Mouse (Mus musculus): ENCODE measurements at regions not wholly inside any gene's neighbourhood (a gene's known extent, or its start where the extent isn't known, plus 50 kb on each side); places are given as distances from the start of the nearest gene placed in this dataset.

DNA sequence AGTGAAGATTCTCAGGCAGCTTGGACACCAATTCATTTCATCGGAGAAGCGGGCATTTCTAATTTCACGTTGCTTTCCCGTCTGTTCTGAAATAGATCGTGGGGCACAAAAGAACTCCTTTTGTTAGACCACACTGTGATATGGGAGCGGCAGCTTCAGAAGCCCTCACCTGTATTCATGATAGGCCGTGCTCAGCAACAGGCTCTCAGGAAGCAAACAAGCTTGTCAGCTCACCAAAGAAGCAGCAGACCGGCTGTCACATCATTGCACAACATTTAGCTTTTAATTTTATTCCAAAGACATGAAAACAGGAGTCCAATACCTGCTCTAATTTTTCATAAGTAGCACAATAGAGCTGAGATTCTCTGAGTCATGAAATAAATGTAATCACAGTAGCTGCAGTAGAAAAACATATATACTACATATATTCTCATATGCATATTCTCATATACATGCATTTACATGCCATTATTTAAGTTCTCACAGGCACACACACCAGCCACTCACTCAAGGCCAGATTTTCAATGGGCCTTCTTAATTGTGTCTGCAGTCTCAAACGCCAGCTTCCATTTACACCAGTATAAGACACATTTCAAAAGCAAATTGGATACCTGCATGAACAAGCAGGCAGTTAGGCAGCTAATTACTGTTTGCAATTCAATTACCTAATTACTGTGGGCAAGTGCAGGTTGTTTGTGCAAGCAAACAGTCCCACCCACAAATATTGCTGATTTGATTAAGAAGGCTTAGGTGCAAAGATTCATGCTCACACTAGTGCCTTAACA lies 698.9 kb downstream of the Diaph3 start:
- no peak for DNase-seq

DNA sequence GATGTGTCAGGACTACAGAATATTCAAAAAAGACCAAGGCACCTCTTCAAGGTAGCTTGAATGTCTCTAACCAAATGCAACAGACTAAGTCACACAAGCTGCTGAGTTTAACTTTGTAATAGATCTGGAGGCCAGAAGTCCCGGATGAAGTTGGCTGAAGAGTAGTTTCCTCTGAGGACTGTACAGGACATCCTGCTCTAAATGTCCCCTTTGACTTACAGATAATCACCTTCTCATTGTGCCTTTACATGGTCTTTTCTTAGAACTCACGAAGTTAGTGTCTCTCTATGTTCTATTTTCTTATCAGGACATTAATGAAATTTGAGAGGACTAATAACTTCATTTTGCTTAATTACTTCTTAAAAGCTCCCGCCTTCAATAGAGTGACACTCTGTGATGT lies 703.7 kb downstream of the Diaph3 start:
- no peak for DNase-seq

DNA sequence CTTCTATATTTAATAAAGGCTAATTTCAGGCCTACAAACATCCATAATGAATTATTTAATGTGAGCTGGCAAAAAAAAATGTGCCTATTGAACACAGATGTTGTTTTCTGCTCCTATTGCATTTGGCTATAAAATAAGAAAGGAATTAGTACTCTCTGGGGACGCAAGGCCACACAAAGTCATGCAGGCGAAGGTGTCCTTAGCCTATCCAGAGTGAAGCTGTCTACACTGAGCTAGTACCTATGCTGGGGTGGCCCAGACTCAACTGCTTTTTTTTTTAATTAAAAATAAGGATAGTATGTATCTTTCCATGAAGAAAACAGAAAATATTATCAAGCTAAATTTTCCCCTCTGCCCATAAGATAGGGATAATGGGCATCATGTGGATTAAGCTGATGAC lies 705.7 kb downstream of the Diaph3 start:
- DNase-seq = no peak

DNA sequence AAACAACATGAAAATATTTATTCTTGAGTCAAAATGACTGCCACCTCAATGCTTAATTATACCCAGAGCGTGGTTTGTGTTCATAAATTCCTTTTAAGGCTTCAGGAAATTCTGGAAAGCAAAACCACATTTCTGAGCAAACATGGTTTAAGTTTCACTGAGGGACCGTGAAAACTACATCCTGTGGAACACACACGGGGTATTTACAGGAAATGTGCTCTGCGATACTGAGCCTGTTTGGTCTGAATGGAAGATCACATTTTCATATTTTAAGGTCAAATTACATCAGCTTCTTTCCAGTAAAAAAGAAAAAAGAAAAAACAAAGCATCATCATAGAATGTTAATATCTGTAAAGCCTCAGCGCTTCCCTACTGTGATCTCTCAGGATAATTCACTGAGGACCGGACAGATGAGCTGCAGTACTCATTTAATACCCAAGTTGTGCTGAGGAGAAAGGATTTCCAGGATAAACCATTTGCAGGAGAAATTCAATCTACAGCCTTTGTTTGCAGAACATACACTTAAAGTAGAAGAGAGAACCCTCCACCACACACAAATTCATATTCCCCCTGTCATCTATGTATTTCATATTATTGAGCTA lies 709.7 kb downstream of the Diaph3 start:
- DNase-seq = no peak

DNA sequence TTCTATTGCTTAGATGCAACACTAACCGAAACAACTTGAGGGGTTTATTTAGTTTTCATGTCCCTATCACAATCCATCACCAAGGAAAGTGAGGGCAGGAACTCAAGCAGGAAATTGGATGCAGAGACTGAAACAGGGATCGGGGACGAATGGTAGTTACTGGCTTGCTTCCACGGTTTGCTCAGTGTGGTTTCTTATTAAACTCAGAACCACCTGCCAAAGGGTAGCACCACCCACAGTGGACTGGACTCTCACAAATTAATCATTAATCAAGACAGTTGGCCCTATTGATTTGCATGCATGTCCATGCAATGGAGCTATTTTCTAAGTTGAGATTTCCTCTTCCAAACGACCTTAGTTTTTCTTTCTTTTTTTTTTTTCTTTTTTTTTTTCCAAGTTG lies 719.2 kb downstream of the Diaph3 start:
- no peak for DNase-seq

DNA sequence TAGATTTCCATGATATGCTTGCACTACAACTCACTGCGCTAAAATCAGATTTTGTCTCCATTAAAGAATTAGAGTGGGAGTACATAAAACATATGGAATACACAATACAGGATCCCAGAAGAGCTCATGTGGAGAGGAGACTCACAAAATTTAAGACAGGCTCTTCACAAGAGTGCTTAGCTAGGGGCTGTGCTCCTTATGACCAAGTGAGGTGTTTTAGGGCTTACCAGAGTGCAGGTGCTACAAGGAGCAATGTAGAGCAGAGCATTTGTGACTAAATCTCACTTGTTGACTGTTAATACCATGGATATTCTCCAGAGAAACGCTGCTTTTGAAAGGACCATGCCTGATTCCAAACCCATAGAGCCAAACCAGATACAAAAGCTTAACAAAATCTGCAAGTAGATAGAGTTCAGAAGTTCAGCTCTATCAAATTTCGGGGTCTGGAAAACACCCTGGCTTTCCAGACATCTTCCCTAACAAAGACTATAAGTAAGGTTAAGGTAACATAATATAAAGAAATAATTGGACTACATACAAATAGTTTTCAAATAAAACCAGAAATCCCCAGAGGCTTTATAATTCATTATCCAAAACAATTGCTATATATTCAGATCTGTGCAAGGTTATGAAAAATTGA lies 721.0 kb downstream of the Diaph3 start:
- no peak for DNase-seq

DNA sequence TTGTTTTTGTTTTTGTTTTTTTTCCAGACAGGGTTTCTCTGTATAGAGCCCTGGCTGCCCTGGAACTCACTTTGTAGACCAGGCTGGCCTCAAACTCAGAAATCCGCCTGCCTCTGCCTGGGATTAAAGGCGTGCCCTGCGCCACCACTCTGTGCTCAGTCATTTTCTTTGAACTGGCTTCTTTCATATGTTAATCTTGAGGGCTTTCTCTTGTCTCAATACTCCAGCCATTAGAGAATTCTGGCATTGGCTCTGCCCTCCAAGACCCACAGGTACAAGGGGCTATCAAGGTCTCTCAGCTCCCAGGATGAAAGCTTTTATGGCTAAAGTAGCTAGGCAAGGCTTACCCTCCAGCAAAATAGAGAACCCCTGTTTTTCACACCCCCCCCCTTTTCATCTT lies 744.2 kb downstream of the Diaph3 start:
- no peak for DNase-seq

DNA sequence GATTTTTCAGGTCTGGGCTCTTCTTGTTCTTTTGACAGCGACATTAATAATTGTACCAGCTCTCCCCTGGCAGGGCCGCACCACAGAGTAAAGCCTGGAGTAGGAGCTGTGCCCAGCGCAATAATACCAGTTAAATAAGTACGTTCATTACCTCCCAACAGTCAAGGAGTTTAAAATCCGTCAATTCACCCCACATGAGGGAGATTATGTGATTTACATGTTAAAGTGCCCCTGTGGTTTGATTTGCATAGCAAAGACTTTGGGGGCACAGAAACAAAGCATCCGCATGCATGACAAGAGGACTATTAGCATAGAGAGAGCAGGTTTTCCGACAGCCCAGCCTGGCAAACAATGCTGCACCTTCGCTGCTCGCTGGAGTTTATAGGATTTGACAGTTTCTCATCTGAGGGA lies 745.1 kb downstream of the Diaph3 start:
- DNase-seq = no peak

DNA sequence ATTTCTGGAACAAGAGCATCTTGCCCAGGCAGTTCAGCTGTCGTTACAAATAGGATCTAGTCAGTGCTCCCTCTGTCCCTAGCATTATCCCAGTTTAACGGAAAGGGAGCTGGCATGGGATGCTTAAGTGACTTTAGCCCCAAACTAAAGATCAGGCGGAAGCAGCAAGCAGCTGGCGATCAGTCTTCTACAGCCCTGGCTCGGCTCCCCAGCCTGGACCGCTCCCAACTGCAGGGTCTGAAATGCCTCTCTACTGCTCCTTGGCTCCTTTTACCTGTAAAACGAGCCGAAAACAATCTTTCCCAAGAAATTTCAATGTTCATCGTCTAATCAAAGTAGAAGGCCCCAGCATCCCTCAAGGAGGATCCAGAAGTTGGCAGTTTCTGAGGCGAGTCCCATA lies 745.5 kb downstream of the Diaph3 start:
- DNase-seq = no peak

DNA sequence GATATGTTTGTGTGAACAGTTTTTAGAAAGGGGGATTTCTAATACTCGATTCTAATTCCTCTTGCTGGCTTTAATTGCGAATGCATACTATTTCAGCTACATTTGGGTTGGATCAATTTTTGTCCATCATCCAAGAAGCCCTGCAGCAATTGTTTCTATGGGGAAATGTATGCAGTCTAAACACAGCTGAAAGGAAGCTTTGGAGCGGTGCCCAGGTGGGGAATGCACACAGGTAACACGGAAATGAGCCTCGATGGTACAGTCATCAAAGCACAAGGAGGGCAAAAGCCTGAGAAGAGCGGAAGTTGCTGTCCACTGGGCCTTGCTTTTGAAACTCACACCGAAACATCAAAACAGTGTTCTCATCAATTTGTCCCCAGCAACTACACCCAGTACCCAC lies 746.0 kb downstream of the Diaph3 start:
- DNase-seq = no peak

DNA sequence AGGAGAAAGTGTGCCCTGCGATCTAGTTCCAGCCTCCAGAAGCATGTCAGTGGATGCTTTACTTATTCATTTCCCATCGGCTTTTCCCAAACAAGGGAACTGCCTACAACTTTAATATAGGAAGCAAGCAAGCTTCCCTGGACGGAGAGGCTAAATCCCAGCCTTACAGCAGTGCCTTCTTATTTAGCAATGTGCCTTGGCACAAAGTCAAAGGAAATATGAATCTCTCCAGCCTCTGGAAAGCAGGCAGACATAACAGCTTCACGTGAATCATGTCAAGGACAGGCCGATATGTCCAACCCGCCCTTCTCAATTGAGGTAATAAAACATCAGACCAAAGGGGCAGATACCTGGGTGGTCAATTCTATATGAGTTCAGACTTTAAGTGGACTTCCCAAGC lies 755.9 kb downstream of the Diaph3 start:
- no peak for DNase-seq

DNA sequence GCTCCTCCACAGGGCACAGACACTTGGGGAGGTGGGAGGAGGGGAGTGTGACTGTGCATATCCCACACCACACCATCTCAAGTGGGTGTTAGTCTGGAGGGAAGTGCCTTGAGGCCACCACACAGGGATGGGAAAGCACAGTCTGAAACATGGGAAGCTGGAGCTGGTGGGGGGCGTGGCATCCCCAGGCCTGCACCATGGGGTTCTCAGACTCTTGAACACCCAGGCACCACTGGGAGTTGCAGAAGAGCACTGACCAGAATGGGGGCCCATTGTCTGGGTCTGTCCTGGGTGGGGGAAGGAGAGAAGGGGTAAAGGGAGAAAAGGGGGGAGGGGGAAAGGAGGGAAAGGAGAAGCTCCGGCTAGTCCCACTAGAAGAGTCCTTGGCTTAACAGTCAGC lies 776.0 kb downstream of the Diaph3 start:
- no peak for DNase-seq

DNA sequence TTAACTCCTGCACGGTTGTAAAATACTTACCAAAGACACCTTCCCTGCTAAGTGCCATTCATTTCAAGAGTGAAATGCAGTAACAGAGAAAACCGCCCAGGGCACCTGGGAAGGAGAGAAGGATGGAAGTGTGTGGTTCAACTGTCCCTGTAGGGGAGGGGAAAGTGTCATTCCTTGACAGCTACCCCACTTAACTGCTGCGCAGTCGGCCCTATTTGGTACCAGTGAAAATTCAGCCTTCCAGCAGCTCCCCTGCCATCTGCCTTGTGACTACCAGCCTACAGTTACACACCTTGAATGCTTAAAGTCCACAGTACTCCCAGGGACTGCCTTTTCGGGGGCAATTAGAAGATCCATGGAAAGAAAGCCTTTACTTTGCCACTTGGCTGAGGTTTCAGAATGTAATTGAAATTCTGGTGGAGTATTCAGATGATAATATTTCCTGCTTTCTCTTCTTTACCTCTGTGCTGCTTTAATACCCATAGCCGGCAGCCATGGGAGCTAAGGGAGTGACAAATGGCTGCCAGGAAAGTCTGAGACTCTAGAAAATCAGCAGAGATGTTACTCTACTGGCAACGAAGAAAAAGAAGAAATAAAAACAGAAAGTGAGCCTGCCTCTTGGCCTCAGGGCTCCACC lies 780.5 kb downstream of the Diaph3 start:
- DNase-seq = no peak

DNA sequence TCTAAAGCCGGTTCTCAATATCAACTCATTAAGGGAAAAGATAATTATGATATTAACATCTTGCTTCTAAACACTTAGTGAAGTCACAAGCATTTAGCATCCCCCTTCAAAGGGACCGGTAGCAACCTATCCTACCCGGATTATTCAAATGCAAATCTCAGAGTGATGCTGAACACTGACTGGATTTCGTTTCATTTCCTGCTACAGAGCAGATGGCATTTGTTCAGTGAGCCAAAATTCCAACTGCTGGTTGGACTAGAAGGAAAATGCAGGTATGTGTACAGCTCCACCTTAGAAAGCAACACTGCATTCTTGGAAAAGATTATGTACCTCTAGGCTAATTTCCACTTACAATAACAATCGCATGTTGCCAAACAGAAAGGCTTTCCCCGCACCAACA lies 782.5 kb downstream of the Diaph3 start:
- DNase-seq = no peak

DNA sequence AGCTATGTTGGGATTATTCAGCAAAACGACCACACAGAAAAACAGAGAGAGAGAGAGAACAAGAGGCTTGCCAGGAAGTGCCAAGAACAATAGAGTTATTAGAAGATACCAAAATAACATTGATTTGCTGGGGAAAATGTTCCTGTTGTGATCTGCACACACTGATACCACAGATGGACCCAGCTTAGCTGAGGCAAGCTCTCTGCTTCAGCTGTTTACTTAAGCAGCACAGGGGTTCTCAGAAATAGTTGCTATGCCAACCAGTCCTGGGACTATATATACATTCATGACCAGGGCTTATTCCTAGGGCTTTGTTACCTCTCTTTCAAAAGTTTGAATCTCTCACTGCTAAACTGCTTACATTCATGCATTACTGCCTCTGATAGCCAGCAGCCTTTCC lies 790.5 kb downstream of the Diaph3 start:
- DNase-seq = no peak

DNA sequence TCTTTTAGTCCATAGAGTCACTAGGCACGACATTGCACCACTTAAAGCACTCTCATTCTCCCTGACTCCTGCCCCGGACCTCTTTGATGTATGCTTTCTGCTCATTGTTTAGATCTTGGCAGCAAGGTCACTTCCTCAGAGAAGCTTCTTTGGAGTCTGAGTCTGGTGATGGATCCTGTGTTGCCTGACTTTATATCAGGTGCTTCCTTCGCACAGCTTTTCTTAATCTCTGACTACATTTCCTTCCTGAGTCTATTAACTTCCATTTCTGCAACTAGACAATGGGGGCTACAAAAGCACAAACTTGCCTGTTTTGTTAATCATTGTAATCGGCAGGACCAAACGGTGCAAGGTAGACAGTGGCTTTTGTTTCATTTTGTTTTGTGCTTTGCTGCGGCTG lies 802.0 kb downstream of the Diaph3 start:
- DNase-seq = no peak

DNA sequence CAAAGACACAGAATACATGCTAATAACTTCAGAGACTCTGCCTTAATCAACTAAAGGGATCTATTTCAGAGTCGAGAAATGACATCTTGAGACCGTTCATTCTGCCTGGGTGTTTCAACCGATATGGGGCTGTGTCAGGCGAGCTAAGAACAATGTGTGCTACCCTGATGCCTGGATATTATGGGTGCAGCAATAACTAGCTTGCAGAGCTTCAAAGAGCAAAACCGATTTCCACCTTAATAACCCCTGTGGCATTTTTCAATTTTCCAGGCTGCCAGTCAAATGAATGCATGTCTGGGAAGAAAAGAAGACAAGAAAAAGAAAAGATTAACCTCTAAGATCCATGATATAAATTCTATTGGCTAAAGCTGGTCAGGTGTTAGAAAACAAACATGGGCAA lies 804.0 kb downstream of the Diaph3 start:
- DNase-seq = no peak

DNA sequence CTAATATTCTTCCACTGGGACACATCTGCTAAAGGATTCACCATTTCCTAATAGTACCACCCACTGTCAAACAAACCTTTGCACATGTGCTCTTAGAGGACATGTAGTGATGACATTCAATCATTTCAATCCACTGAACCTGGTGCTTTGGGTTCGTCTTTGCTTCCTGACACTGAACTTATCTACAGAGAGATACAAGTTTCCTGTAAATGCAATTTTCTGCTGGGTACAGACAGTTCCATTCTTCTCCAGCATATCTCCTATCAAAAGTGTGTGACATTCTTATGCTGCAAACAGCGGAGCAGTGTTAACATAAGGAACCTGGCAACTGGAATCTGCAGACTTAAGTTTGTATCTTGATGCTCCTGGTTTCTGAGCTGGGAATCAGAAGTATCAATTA lies 805.8 kb downstream of the Diaph3 start:
- no peak for DNase-seq

DNA sequence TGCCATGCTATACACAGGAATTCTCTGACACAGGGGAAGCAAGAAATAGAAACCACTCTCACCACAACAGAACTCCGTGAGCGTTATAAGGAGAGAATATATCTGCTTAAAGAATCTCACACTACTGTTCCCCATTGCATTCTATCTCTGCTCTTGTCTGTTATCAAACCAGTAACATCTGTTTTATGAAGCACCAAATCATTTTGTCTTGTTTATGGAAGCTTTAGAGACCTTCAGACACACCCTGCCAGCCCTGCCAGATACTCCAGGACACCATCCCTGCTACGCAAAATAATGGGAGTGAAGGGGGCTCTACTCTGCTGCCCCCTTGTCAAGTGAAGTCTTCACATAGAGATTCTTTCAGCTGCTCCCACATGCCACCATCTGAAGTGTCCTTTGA lies 811.9 kb downstream of the Diaph3 start:
- DNase-seq = no peak

DNA sequence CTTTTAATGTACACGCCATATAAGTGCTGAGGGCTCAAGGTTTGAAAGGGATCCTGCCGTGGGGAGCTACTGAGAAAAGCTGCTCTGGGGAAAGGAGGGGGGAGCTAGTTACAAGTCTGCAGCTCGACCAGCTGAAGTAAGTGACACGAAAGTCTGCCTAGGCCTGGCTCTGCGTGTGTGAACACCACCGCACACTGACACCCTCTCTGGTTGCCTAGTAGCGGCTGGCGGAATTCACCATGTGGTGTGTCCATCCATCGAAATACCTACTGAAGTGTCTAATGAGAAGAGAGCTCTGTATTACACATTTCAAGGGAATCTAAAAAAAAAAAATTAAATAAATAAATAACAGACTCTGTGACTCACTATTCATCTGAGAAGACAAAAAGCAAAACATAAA lies 813.4 kb downstream of the Diaph3 start:
- no peak for DNase-seq

DNA sequence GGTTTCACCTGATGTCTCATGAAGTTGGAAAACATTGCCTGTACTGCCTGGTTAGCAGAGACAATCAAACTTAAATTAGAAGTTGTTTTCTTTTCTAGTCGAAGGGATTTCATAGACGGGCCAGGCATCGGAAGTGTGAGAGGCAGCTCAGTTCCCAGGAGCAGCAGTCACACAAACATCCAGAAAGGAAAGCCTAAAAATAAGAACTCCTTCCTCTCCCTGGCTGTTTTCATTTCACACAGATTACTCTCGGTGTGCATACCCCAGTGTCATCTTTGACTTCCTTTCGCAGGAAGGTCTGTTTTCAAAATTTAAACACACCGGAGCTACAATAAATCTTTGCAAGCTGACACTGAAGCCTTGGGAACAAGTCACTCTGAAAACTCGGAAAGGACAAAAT lies 818.7 kb downstream of the Diaph3 start:
- DNase-seq = no peak

DNA sequence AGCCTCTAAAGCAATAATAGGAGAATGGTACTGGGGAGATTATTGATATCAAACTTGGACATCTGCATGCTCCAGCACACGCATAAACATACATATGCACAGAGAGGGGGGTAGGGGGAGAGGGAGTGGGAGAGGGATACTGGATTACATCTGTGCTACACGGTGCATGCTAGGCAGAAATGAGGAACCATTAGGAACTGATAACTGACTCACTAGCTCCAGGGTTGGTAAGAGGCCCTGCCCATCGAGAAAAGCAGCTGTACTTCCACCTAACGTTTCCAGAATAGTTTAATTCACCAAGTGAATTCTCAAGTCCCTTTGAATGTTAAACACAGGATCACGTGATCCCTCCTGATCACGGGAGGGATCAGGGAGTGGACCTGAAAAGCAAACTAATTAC lies 825.1 kb downstream of the Diaph3 start:
- DNase-seq = no peak

DNA sequence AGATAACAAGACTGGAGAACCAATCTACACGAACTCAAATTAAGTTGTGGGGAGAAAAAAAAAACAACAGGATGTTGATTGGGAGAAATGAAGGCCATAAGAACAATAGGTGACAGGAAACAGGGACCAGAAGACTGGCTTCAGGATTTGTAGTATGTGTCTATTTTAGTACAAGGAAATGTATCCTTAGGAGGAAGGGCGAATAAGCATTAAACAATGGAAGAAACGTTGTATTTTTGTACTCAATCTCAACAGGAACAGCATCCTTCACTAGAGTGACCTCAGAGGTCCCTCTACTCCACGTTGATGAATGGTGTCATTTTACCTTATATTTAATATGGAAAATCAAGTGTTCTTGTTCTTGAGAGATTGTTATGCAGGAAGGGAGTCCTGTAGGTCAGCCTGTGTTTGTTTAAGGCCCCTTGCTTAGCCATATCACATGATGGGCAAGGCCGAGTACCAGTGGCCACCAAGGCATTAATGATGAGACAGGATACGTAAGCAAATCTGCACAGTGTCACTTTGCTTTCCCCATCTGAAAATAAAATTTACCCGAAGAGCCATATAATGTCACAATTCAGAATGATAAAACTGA lies 832.0 kb downstream of the Diaph3 start:
- DNase-seq = no peak

DNA sequence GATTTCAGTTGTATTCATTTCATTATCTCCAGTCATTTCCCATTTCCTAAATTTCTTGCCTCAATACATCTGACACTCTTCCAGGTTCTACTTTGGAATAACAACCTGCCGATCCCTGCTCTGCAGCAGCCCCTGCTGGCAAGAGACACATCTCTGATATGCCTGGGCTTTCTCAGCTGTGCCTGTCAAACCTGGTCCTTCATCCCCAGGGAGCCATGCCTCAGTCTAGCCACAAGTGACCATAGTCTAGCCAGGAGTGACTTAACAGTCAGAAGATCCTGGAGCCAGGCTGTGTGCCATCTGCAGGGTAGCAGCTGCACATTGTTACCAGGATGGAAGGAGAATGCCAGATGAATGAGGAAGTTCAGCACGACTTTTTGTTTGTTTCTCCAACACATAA lies 833.2 kb downstream of the Diaph3 start:
- DNase-seq = no peak
